Mouse (Mus musculus): ENCODE measurements at regions not wholly inside any gene's neighbourhood (a gene's known extent, or its start where the extent isn't known, plus 50 kb on each side); places are given as distances from the start of the nearest gene placed in this dataset.

- no peak overlapping the region for H3K27ac ChIP-seq (replicated peaks)
- H3K9me3 ChIP-seq = no peaks in the 10 kb centered on the region
- H3K4me3 ChIP-seq = no peak overlapping the region
- no peak overlapping the region for H3K9ac ChIP-seq
- no peaks in the 10 kb centered on the region for H3K27me3 ChIP-seq
- no peaks in the 10 kb centered on the region for H3K36me3 ChIP-seq
- no peak overlapping the region for H3K4me2 ChIP-seq
- no peaks in the 10 kb centered on the region for H3K4me1 ChIP-seq (replicated peaks)
- ATAC-seq (ENCODE audit: low read depth) = no peak
- 93% methylated on average over 4 of the region's 4 CpGs for WGBS
These were observed 115.3 kb upstream of the Trib2 start for GRCm38 (mm10) chr12:15932067-15932466.

GRCm38 (mm10) chr12:15931535-15931934 lies 114.8 kb upstream of the Trib2 start:
- Histone ChIP-seq H3K4me2 (no peak overlapping the region), H3K9me3 (no peaks in the 10 kb centered on the region), H3K36me3 (no peaks in the 10 kb centered on the region), H3K9ac (no peak overlapping the region), H3K27ac (replicated peaks) (no peak overlapping the region), H3K4me3 (no peak overlapping the region), H3K4me1 (replicated peaks) (no peaks in the 10 kb centered on the region), H3K27me3 (no peaks in the 10 kb centered on the region)
- no peak for ATAC-seq (ENCODE audit: low read depth)
- WGBS = 93% methylated on average over 4 of the region's 4 CpGs

- Histone ChIP-seq H3K4me3 (no peak overlapping the region), H3K27ac (replicated peaks) (no peak overlapping the region), H3K9ac (no peak overlapping the region), H3K27me3 (no peaks in the 10 kb centered on the region), H3K9me3 (no peaks in the 10 kb centered on the region), H3K4me2 (no peak overlapping the region), H3K4me1 (replicated peaks) (no peaks in the 10 kb centered on the region), H3K36me3 (no peaks in the 10 kb centered on the region)
- no peak for ATAC-seq (ENCODE audit: low read depth)
- WGBS = 94% methylated on average over 3 of the region's 3 CpGs
These were observed 113.4 kb upstream of the Trib2 start for GRCm38 (mm10) chr12:15930155-15930554.

DNA sequence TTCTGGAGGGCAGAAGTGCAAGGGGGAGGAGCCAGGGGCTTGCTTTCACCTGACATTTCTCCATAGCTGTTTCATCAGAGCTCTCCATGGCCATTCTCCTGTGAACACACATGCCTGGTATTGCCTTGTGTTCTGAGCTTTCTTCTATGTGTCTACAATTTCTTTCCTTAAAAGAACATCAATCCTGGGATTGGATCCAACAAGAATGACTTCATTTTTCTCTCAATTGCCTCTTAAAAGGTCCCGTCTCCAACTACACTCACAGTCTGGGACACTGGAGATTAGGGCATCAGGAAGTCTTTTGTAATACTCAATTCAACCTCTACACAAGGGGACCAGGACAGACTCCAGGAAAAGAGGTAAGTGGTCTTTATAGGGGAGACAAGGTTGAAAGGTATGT lies 112.8 kb upstream of the Trib2 start:
- Histone ChIP-seq H3K4me1 (replicated peaks) (no peaks in the 10 kb centered on the region), H3K27ac (replicated peaks) (no peak overlapping the region), H3K27me3 (no peaks in the 10 kb centered on the region), H3K36me3 (no peaks in the 10 kb centered on the region), H3K9me3 (no peaks in the 10 kb centered on the region), H3K9ac (no peak overlapping the region), H3K4me3 (no peak overlapping the region), H3K4me2 (no peak overlapping the region)
- ATAC-seq (ENCODE audit: low read depth) = no peak
- WGBS = 89% methylated on average over 1 of the region's 1 CpGs

DNA sequence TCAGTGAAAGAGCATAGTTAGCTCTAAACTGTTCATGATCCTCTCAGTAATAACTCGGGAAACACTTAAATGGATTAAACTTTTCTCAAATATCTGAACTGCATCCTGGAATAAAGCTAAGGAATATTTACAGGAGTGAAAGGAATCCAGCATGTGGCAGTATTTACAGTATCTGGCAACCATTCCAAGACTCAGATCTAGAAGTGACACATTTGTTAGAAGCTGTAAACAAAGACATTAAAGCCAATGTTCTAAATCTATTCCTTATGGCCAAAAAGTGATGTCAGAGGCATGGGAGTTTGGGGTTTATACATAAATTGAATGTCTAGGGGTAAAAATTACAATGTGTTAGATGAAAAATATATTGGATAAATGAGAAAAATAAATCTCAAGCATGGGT lies 101.6 kb upstream of the Trib2 start:
- Histone ChIP-seq H3K4me1 (replicated peaks) (no peaks in the 10 kb centered on the region), H3K27me3 (no peaks in the 10 kb centered on the region)
- ATAC-seq (ENCODE audit: low read depth) = no peak

DNA sequence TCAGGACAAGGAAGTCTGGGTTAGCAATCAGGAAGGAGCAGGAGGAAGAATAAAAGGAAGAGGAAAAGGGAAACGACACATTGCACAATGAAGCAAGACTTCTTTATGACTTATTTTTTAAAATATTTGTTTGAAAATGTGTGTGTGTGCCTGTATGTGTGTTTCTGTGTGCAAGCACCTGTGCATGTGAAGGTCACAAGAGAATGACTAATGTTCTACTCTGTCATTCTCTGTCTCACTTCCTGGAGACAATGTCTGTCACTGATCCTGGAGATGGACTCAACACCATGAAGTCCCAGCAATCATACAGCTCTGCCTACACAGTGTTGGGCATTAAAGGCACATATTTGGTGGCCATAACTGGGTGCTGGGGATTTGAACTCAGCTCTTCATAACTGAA lies 96.2 kb upstream of the Trib2 start:
- H3K4me3 ChIP-seq = no peak overlapping the region
- no peak overlapping the region for H3K9ac ChIP-seq
- no peaks in the 10 kb centered on the region for H3K36me3 ChIP-seq
- H3K27ac ChIP-seq (replicated peaks) = no peak overlapping the region
- no peaks in the 10 kb centered on the region for H3K27me3 ChIP-seq
- no peaks in the 10 kb centered on the region for H3K9me3 ChIP-seq
- no peak overlapping the region for H3K4me2 ChIP-seq
- 96% methylated on average over 1 of the region's 1 CpGs for WGBS
- no peak for ATAC-seq (ENCODE audit: low read depth)
- no peaks in the 10 kb centered on the region for H3K4me1 ChIP-seq (replicated peaks)

More for the DNA sequence above, 101.6 kb upstream of the Trib2 start:
- H3K9me3 ChIP-seq = no peaks in the 10 kb centered on the region
- H3K36me3 ChIP-seq = no peaks in the 10 kb centered on the region
- 91% methylated on average over 1 of the region's 1 CpGs for WGBS
- H3K27ac ChIP-seq (replicated peaks) = no peak overlapping the region
- no peak overlapping the region for H3K4me2 ChIP-seq
- no peak overlapping the region for H3K4me3 ChIP-seq
- H3K9ac ChIP-seq = no peak overlapping the region

GRCm38 (mm10) chr12:15912491-15912890 lies 95.8 kb upstream of the Trib2 start:
- Histone ChIP-seq H3K9me3 (no peaks in the 10 kb centered on the region), H3K36me3 (no peaks in the 10 kb centered on the region), H3K4me2 (no peak overlapping the region), H3K4me1 (replicated peaks) (no peaks in the 10 kb centered on the region), H3K27me3 (no peaks in the 10 kb centered on the region), H3K4me3 (no peak overlapping the region), H3K27ac (replicated peaks) (no peak overlapping the region), H3K9ac (no peak overlapping the region)
- 88% methylated on average over 3 of the region's 3 CpGs for WGBS
- ATAC-seq (ENCODE audit: low read depth) = no peak

DNA sequence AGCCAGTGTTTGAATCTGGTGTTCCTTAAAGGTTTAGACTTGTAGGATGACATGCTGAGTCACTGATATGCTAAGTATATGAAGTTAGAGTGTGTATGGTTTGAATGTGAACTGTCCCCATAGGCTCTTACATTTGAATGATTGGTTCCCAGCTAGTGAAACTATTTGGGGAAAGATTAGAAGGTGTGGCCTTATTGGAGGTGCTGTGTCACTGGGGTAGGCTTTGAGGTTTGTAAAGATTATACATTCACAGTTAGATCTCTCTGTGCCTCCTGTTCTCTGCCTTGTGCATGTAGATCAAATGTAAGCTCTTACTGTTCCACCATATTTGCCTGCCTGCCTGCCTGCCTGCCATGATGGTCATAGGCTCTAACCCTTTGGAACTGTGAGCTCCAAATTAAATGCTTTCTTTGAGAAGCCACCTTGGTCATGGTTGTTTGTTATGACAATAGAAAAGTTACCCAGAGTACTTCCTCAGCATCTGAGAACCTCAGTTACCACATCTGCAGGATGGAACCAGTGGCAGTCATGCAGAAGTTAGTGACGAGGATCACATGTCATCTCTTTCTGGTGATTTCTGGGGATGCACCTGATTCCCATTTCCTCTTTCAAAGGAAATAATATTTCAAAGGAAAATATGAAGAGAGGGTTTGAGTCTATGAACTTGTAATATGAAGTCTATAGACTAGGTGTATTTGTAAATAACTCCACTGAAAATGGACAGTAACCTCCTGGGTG lies 94.7 kb upstream of the Trib2 start:
- H3K9ac ChIP-seq = no peak overlapping the region
- no peak overlapping the region for H3K4me3 ChIP-seq
- H3K4me1 ChIP-seq (replicated peaks) = no peaks in the 10 kb centered on the region
- no peak for ATAC-seq (ENCODE audit: low read depth)
- no peaks in the 10 kb centered on the region for H3K9me3 ChIP-seq
- 88% methylated on average over 1 of the region's 1 CpGs for WGBS
- no peaks in the 10 kb centered on the region for H3K36me3 ChIP-seq
- H3K4me2 ChIP-seq = no peak overlapping the region
- no peaks in the 10 kb centered on the region for H3K27me3 ChIP-seq
- H3K27ac ChIP-seq (replicated peaks) = no peak overlapping the region

- Histone ChIP-seq H3K36me3 (no peaks in the 10 kb centered on the region), H3K27ac (replicated peaks) (no peak overlapping the region), H3K4me2 (no peak overlapping the region), H3K4me1 (replicated peaks) (no peaks in the 10 kb centered on the region), H3K9me3 (no peaks in the 10 kb centered on the region), H3K27me3 (no peaks in the 10 kb centered on the region), H3K4me3 (no peak overlapping the region), H3K9ac (no peak overlapping the region)
- no peak for ATAC-seq (ENCODE audit: low read depth)
- WGBS = 84% methylated on average over 2 of the region's 2 CpGs
These were observed 80.8 kb upstream of the Trib2 start for GRCm38 (mm10) chr12:15897539-15897938.

GRCm38 (mm10) chr12:15896511-15896910 lies 79.8 kb upstream of the Trib2 start:
- no peaks in the 10 kb centered on the region for H3K4me1 ChIP-seq (replicated peaks)
- H3K4me3 ChIP-seq = no peak overlapping the region
- ATAC-seq (ENCODE audit: low read depth) = no peak
- WGBS = 67% methylated on average over 3 of the region's 3 CpGs
- H3K36me3 ChIP-seq = no peaks in the 10 kb centered on the region
- no peak overlapping the region for H3K9ac ChIP-seq
- no peak overlapping the region for H3K27ac ChIP-seq (replicated peaks)
- no peaks in the 10 kb centered on the region for H3K9me3 ChIP-seq
- no peaks in the 10 kb centered on the region for H3K27me3 ChIP-seq
- H3K4me2 ChIP-seq = no peak overlapping the region

GRCm38 (mm10) chr12:15895215-15895614 lies 78.5 kb upstream of the Trib2 start:
- WGBS = 48% methylated on average over 2 of the region's 2 CpGs
- Histone ChIP-seq H3K36me3 (no peaks in the 10 kb centered on the region), H3K9ac (no peak overlapping the region), H3K4me3 (no peak overlapping the region), H3K4me1 (replicated peaks) (no peaks in the 10 kb centered on the region), H3K27ac (replicated peaks) (no peak overlapping the region), H3K27me3 (no peaks in the 10 kb centered on the region), H3K4me2 (no peak overlapping the region), H3K9me3 (no peaks in the 10 kb centered on the region)
- no peak for ATAC-seq (ENCODE audit: low read depth)

GRCm38 (mm10) chr12:15890591-15890990 lies 73.9 kb upstream of the Trib2 start:
- Histone ChIP-seq H3K9me3 (no peaks in the 10 kb centered on the region), H3K36me3 (no peaks in the 10 kb centered on the region), H3K4me2 (no peak overlapping the region), H3K27me3 (no peaks in the 10 kb centered on the region), H3K9ac (no peak overlapping the region), H3K27ac (replicated peaks) (no peak overlapping the region), H3K4me1 (replicated peaks) (no peaks in the 10 kb centered on the region), H3K4me3 (no peak overlapping the region)
- ATAC-seq (ENCODE audit: low read depth) = no peak
- 69% methylated on average over 1 of the region's 1 CpGs for WGBS

- Histone ChIP-seq H3K4me1 (replicated peaks) (no peaks in the 10 kb centered on the region), H3K9ac (no peak overlapping the region), H3K27ac (replicated peaks) (no peak overlapping the region), H3K4me3 (no peak overlapping the region), H3K36me3 (no peaks in the 10 kb centered on the region), H3K4me2 (no peak overlapping the region), H3K27me3 (no peaks in the 10 kb centered on the region), H3K9me3 (no peaks in the 10 kb centered on the region)
- ATAC-seq (ENCODE audit: low read depth) = no peak
- WGBS = 81% methylated on average over 7 of the region's 7 CpGs
These were observed 63.2 kb upstream of the Trib2 start for GRCm38 (mm10) chr12:15879907-15880430.
